Mouse (Mus musculus) myocyte (in vitro differentiated cells): ENCODE measurements at regions not wholly inside any gene's neighbourhood (a gene's known extent, or its start where the extent isn't known, plus 50 kb on each side); places are given as distances from the start of the nearest gene placed in this dataset.

ENCODE experiments used
- CEBPB ChIP-seq: IDR thresholded peaks from 2 replicates; pipeline ENCODE4 v1.6.1; 2011; ENCODE audit warnings: mild to moderate bottlenecking, moderate library complexity; ENCODE audit not compliant: poor library complexity, insufficient read depth, severe bottlenecking
- E2F4 ChIP-seq: IDR thresholded peaks from one replicate; pipeline ENCODE4 v1.6.1; 2011; ENCODE audit warnings: mild to moderate bottlenecking, control low read depth, moderate library complexity; ENCODE audit not compliant: insufficient read depth
- MYOD1 ChIP-seq, 3 experiments: IDR thresholded peaks; one replicate each; pipeline ENCODE4 v1.6.1; 2011; ENCODE audit warnings: control low read depth in 2 of 3, low read depth in 2 of 3, mild to moderate bottlenecking in 2 of 3, moderate library complexity in 1 of 3; ENCODE audit not compliant: insufficient read length in 2 of 3, control insufficient read depth in 1 of 3
- POLR2A ChIP-seq: IDR thresholded peaks from one replicate; pipeline ENCODE4 v1.6.1; 2011; ENCODE audit warnings: low read depth, mild to moderate bottlenecking, control low read depth, moderate library complexity; ENCODE audit not compliant: insufficient read length
- POLR2AphosphoS2 ChIP-seq: IDR thresholded peaks from one replicate; pipeline ENCODE4 v1.6.1; 2011; ENCODE audit warnings: low read depth, control low read depth; ENCODE audit not compliant: insufficient read length
- USF1 ChIP-seq: IDR thresholded peaks from one replicate; pipeline ENCODE4 v1.6.1; 2011; ENCODE audit warnings: low read depth, mild to moderate bottlenecking, control low read depth, moderate library complexity

DNA sequence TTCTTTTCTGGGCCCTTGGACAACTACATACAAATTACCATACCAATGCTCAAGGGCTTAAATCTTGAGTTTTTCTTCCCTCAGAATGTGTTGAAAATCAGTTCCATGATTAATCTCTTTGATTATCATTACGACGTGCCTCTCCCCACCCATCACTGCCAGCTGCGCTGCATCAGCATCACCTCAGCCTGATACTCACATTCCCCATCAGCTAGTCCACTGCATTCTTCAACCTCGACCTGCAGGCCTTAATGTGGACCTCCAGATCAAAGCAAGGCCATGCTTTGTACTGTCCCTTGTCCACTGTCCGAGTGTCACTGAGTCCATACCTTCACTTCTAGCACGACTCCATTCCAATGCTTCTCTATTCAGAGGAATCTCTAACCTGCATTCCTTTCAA, 50.3 kb upstream of the Arhgap11a start:
- TF ChIP-seq POLR2A = no peak
- TF ChIP-seq MYOD1 (IDR thresholded peaks at IDR 0.05; ENCODE audit: control insufficient read depth in 1 of 3, insufficient read length in 2 of 3, low read depth in 2 of 3) = no peak
- TF ChIP-seq USF1 = no peak
- TF ChIP-seq CEBPB = no peak
- TF ChIP-seq E2F4 = no peak
- no peak for TF ChIP-seq POLR2AphosphoS2
